Mouse (Mus musculus) inflammation-experienced regulatory T-cells, adult 6 months (primary cell): ENCODE results near the gene Cenpe. TPM values are rescaled to one million over a fixed set of nuclear protein-coding genes. Genes with fewer than 3 reads are reported as not detected.

Experiments
- ATAC-seq: one replicate; pipeline ENCODE4 v1.8.0; 2017
- polyA plus RNA-seq, 3 experiments: library from polyadenylated mRNA; unstranded; fragments of 100-300 nt; shearing (Covaris generic); gene quantifications; one replicate each; pipeline ENCODE4 v1.2.1; 2017

Cenpe gene
- polyA plus RNA-seq, 3 experiments from 2014 or later: 2.1 to 27.9 (median 3.4) TPM

- ATAC-seq: peak; percentile 92
Observed at GRCm38 (mm10) chr3:135280669-135281415, 68.5 kb downstream of the Cenpe start, which contains the start of gene Bdh2. TSS of gene Bdh2 (plus strand) at chr3:135281221.

GRCm38 (mm10) chr3:135281701-135282100 is 69.4 kb downstream of the Cenpe start:
- no peak for ATAC-seq

- ATAC-seq: no peak
Observed at GRCm38 (mm10) chr3:135285256-135285655, 72.9 kb downstream of the Cenpe start.

- no peak for ATAC-seq
Observed at GRCm38 (mm10) chr3:135285807-135286206, 73.5 kb downstream of the Cenpe start.

GRCm38 (mm10) chr3:135288138-135288750 is 75.9 kb downstream of the Cenpe start:
- no peak for ATAC-seq

- ATAC-seq: no peak
Observed at GRCm38 (mm10) chr3:135289148-135289547, 76.8 kb downstream of the Cenpe start.

- peak; percentile 92 for ATAC-seq
Observed at GRCm38 (mm10) chr3:135290249-135290894, 78.0 kb downstream of the Cenpe start.

GRCm38 (mm10) chr3:135293703-135294102 is 81.4 kb downstream of the Cenpe start:
- no peak for ATAC-seq

- no peak for ATAC-seq
Observed at GRCm38 (mm10) chr3:135295559-135295958, 83.2 kb downstream of the Cenpe start.

GRCm38 (mm10) chr3:135298560-135298959 is 86.2 kb downstream of the Cenpe start:
- ATAC-seq: peak; percentile 78

GRCm38 (mm10) chr3:135300081-135300480 is 87.7 kb downstream of the Cenpe start:
- no peak for ATAC-seq

- no peak for ATAC-seq
Observed at GRCm38 (mm10) chr3:135304060-135304459, 91.7 kb downstream of the Cenpe start.

GRCm38 (mm10) chr3:135304566-135304965 is 92.2 kb downstream of the Cenpe start:
- no peak for ATAC-seq

GRCm38 (mm10) chr3:135307411-135308259 is 95.3 kb downstream of the Cenpe start, which contains the start of gene Slc9b2:
TSS of gene Slc9b2 (plus strand) at chr3:135307700.
- ATAC-seq: peak; percentile 99

GRCm38 (mm10) chr3:135312916-135313491 is 100.7 kb downstream of the Cenpe start:
- ATAC-seq: no peak

- no peak for ATAC-seq
Observed at GRCm38 (mm10) chr3:135313727-135314126, 101.4 kb downstream of the Cenpe start.

GRCm38 (mm10) chr3:135314811-135315210 is 102.5 kb downstream of the Cenpe start:
- ATAC-seq: no peak

- no peak for ATAC-seq
Observed at GRCm38 (mm10) chr3:135315720-135316425, 103.5 kb downstream of the Cenpe start.

- ATAC-seq: no peak
Observed at GRCm38 (mm10) chr3:135318331-135318730, 106.0 kb downstream of the Cenpe start.
